Mouse (Mus musculus) bone marrow, adult 2 months (tissue): ENCODE results near the gene Foxq1. TPM values are rescaled to one million over a fixed set of nuclear protein-coding genes. Genes with fewer than 3 reads are reported as not detected.
A peak's percentile ranks its signal among the peaks of the same experiment; 100 is the strongest.

Experiments
- H3K27ac ChIP-seq: fragments of 200-500 bp; 2 replicates; pipeline ENCODE4 v1.5.1; 2012; ENCODE audit warnings: low read depth, mild to moderate bottlenecking, control low read depth, inconsistent platforms, low read length; ENCODE audit not compliant: control insufficient read depth, poor library complexity, insufficient read depth
- H3K4me1 ChIP-seq: fragments of 200-500 bp; 2 replicates; pipeline ENCODE4 v1.6.1; 2011; ENCODE audit warnings: low read length; ENCODE audit not compliant: control insufficient read depth, insufficient read depth
- H3K4me3 ChIP-seq: fragments of 200-500 bp; replicated peaks from 2 replicates; pipeline ENCODE3; 2011; ENCODE audit warnings: mild to moderate bottlenecking, low read depth, low read length, control low read depth; ENCODE audit not compliant: control insufficient read depth
- CTCF ChIP-seq: fragments of 200-500 bp; IDR thresholded peaks from 2 replicates; pipeline ENCODE4 v1.5.1; 2011; ENCODE audit warnings: low read length, control low read depth; ENCODE audit not compliant: control insufficient read depth, insufficient read depth
- POLR2A ChIP-seq: fragments of 200-500 bp; IDR thresholded peaks from 2 replicates; pipeline ENCODE4 v1.6.1; 2011; ENCODE audit warnings: low read depth, mild to moderate bottlenecking, control low read depth, low read length, borderline replicate concordance; ENCODE audit not compliant: control insufficient read depth
- WGBS: fragments of 180-500 bp; shearing (Covaris S2); methylation state at CpG from one replicate; pipeline ENCODE4 v1.1.7; 2018; 5-methylcytosine and 5-hydroxymethylcytosine counted together
- polyA plus RNA-seq: library from polyadenylated mRNA; stranded (reverse); fragments of >200 nt; gene quantifications from 2 replicates; pipeline ENCODE4 v1.2.4, GENCODE M21; 2011; ENCODE audit warnings: low replicate concordance; ENCODE audit not compliant: missing spikeins, insufficient read depth, insufficient read length

Foxq1 gene
- polyA plus RNA-seq, 1 experiment: not detected

GRCm38 (mm10) chr13:31559419-31560144 is 3.6 kb downstream of the Foxq1 start:
- 1% methylated on average over 91 of the region's 92 CpGs for WGBS
- no peaks in the 10 kb centered on the region for H3K4me1 ChIP-seq
- TF ChIP-seq CTCF (peak; percentile 23; the same call in 1 of the 2 replicates), POLR2A (no peak)
- no peak overlapping the region for H3K27ac ChIP-seq
- no peak overlapping the region for H3K4me3 ChIP-seq

GRCm38 (mm10) chr13:31564394-31564793 is 8.5 kb downstream of the Foxq1 start:
- Histone ChIP-seq H3K4me1 (no peaks in the 10 kb centered on the region), H3K4me3 (no peak overlapping the region), H3K27ac (no peak overlapping the region)
- WGBS: 40% methylated on average over 6 of the region's 6 CpGs
- TF ChIP-seq CTCF (no peak), POLR2A (no peak)

- TF ChIP-seq CTCF: no peak
- no peak for TF ChIP-seq POLR2A
- no peak overlapping the region for H3K4me3 ChIP-seq
- WGBS: 66% methylated on average over 8 of the region's 8 CpGs
- no peaks in the 10 kb centered on the region for H3K4me1 ChIP-seq
- no peak overlapping the region for H3K27ac ChIP-seq
These were observed 11.2 kb downstream of the Foxq1 start for GRCm38 (mm10) chr13:31567099-31567498.

- WGBS: 48% methylated on average over 6 of the region's 6 CpGs
- TF ChIP-seq POLR2A (no peak), CTCF (no peak)
- Histone ChIP-seq H3K4me1 (no peaks in the 10 kb centered on the region), H3K4me3 (no peak overlapping the region), H3K27ac (no peak overlapping the region)
These were observed 11.8 kb downstream of the Foxq1 start for GRCm38 (mm10) chr13:31567617-31568294.

GRCm38 (mm10) chr13:31572806-31573508 is 17.0 kb downstream of the Foxq1 start:
- no peak for TF ChIP-seq POLR2A
- WGBS: 82% methylated on average over 10 of the region's 10 CpGs
- Histone ChIP-seq H3K4me3 (no peak overlapping the region), H3K4me1 (no peaks in the 10 kb centered on the region), H3K27ac (no peak overlapping the region)

- no peaks in the 10 kb centered on the region for H3K4me1 ChIP-seq
- H3K4me3 ChIP-seq: no peak overlapping the region
- no peak overlapping the region for H3K27ac ChIP-seq
- TF ChIP-seq POLR2A (no peak), CTCF (no peak)
- 65% methylated on average over 3 of the region's 3 CpGs for WGBS
These were observed 18.7 kb downstream of the Foxq1 start for GRCm38 (mm10) chr13:31574627-31575026.

- Histone ChIP-seq H3K4me3 (no peak overlapping the region), H3K27ac (no peak overlapping the region), H3K4me1 (no peaks in the 10 kb centered on the region)
- 80% methylated on average over 4 of the region's 4 CpGs for WGBS
- TF ChIP-seq CTCF (no peak), POLR2A (no peak)
These were observed 20.8 kb downstream of the Foxq1 start for GRCm38 (mm10) chr13:31576696-31577095.

GRCm38 (mm10) chr13:31577576-31577975 is 21.6 kb downstream of the Foxq1 start:
- no peak overlapping the region for H3K27ac ChIP-seq
- H3K4me3 ChIP-seq: no peak overlapping the region
- 44% methylated on average over 6 of the region's 6 CpGs for WGBS
- H3K4me1 ChIP-seq: no peaks in the 10 kb centered on the region
- TF ChIP-seq POLR2A (no peak), CTCF (no peak)
